In the genomic region with DNA sequence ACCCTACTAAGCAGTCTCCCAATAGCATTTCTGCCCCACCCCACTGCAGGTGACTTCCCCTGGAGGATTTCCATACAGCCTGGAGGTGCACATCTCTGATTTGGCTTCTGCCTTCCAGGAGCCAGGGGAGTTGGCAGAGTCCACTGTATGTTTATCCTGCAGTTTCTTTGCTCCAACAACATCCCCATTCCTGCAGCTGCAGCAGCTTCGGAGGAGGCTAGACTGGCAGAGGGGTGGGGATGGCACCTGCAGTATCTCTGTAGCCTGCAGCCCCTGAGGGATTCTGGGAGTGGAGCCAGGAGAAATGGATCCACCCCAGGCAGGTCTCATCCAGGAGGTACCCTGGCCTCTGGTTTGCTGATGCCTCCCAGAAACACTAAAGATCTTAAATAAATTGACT, we compare ENCODE assay signal across 18 mouse cellular contexts. TPM values are rescaled to one million over a fixed set of nuclear protein-coding genes. Genes with fewer than 3 reads are reported as not detected.
A peak's percentile ranks its signal among the peaks of the same experiment; 100 is the strongest.
DNase-seq lines count a peak whose midpoint lies in the region; ATAC-seq and TF ChIP-seq lines count a peak whose summit lies in the region.
"Had no signal": no experiment of that assay in that cellular context is flagged by ENCODE, and none has a peak within 500 bp of the region (broad histone marks: within the 10 kb centered on the region; RNA-seq: fewer than 3 reads in every experiment).

No protein-coding gene starts in this region.

- H3K4me3 ChIP-seq in hindbrain, embryonic 13.5 days, result no peak overlapping the region
- H3K4me3 ChIP-seq in hindbrain, embryonic 10.5 days, result no peak overlapping the region
- H3K4me3 ChIP-seq in heart, adult 2 months, result no peak overlapping the region
- H3K4me3 ChIP-seq in intestine, embryonic 16.5 days (ENCODE audit: low read length), result no peak overlapping the region
- H3K4me3 ChIP-seq: erythroblast, embryonic 14.5 days; gastrocnemius, adult 2 months; heart, embryonic 10.5 days; kidney, embryonic 15.5 days; liver, embryonic 13.5 days; stomach, embryonic 15.5 days had no signal

- H3K9me3 ChIP-seq in hindbrain, embryonic 13.5 days, result no peaks in the 10 kb centered on the region
- H3K9me3 ChIP-seq in hindbrain, embryonic 10.5 days, result no peaks in the 10 kb centered on the region
- H3K9me3 ChIP-seq in intestine, embryonic 16.5 days (ENCODE audit: control insufficient read depth, low read length), result no peaks in the 10 kb centered on the region
- H3K9me3 ChIP-seq: heart, embryonic 10.5 days; kidney, embryonic 15.5 days; liver, embryonic 13.5 days; stomach, embryonic 15.5 days had no signal

- no peaks in the 10 kb centered on the region for H3K79me2 ChIP-seq in heart, adult 2 months (replicated peaks; ENCODE audit: control insufficient read depth, insufficient read depth, low read length)

- H3K4me1 ChIP-seq in hindbrain, embryonic 13.5 days (replicated peaks), result peaks cover 21% of the 10 kb centered on the region
- H3K4me1 ChIP-seq in hindbrain, embryonic 10.5 days (replicated peaks), result peaks cover 27% of the 10 kb centered on the region
- no peaks in the 10 kb centered on the region for H3K4me1 ChIP-seq in heart, adult 2 months (ENCODE audit: control insufficient read depth, insufficient read depth, low read length)
- no peaks in the 10 kb centered on the region for H3K4me1 ChIP-seq in intestine, embryonic 16.5 days (ENCODE audit: control insufficient read depth, insufficient read depth, low read length)
- H3K4me1 ChIP-seq: liver, embryonic 13.5 days had no signal

- TF ChIP-seq POLR2A in heart, adult 2 months (IDR thresholded peaks at IDR 0.05; ENCODE audit: insufficient read depth, low read depth, low read length), result no peak

- peaks cover 21% of the 10 kb centered on the region for H3K27me3 ChIP-seq in hindbrain, embryonic 13.5 days
- H3K27me3 ChIP-seq in hindbrain, embryonic 10.5 days (ENCODE audit: insufficient read depth, poor library complexity, severe bottlenecking), result peaks cover 43% of the 10 kb centered on the region
- H3K27me3 ChIP-seq in heart, adult 2 months (ENCODE audit: control insufficient read depth, insufficient read depth, low read length), result peaks cover 2% of the 10 kb centered on the region; the same call in 1 of the 2 replicates
- peaks cover 12% of the 10 kb centered on the region; the same call in 1 of the 2 replicates for H3K27me3 ChIP-seq in intestine, embryonic 16.5 days (replicated peaks; ENCODE audit: control insufficient read depth, insufficient read depth, low read length)

- WGBS in hindbrain, embryonic 13.5 days, result 63% methylated on average over 1 of the region's 1 CpGs
- 50% methylated on average over 1 of the region's 1 CpGs for WGBS in hindbrain, embryonic 10.5 days
- WGBS in heart, adult 2 months, result 52% methylated on average over 1 of the region's 1 CpGs
- WGBS in intestine, embryonic 16.5 days, result 46% methylated on average over 1 of the region's 1 CpGs

- no peak overlapping the region for H3K27ac ChIP-seq in hindbrain, embryonic 13.5 days
- H3K27ac ChIP-seq in hindbrain, embryonic 10.5 days, result no peak overlapping the region
- H3K27ac ChIP-seq in heart, adult 2 months, result no peak overlapping the region
- H3K27ac ChIP-seq in intestine, embryonic 16.5 days (ENCODE audit: low read length), result no peak overlapping the region
- H3K27ac ChIP-seq: gastrocnemius, adult 2 months; heart, embryonic 10.5 days; kidney, embryonic 15.5 days; liver, embryonic 13.5 days; stomach, embryonic 15.5 days had no signal

- no peaks in the 10 kb centered on the region for H3K36me3 ChIP-seq in hindbrain, embryonic 13.5 days
- H3K36me3 ChIP-seq in hindbrain, embryonic 10.5 days, result no peaks in the 10 kb centered on the region
- H3K36me3 ChIP-seq in heart, adult 2 months (ENCODE audit: control insufficient read depth, insufficient read depth, low read length), result no peaks in the 10 kb centered on the region
- no peaks in the 10 kb centered on the region for H3K36me3 ChIP-seq in intestine, embryonic 16.5 days (ENCODE audit: control insufficient read depth, insufficient read depth, low read length)
- H3K36me3 ChIP-seq: heart, embryonic 10.5 days; kidney, embryonic 15.5 days; liver, embryonic 13.5 days; stomach, embryonic 15.5 days had no signal

- peak overlapping the region; percentile 29; the same call in 1 of the 2 replicates for H3K9ac ChIP-seq in hindbrain, embryonic 13.5 days
- H3K9ac ChIP-seq in heart, adult 2 months (ENCODE audit: low read depth, low read length), result no peak overlapping the region
- H3K9ac ChIP-seq in intestine, embryonic 16.5 days (ENCODE audit: low read depth, low read length), result no peak overlapping the region
- H3K9ac ChIP-seq: kidney, embryonic 15.5 days; liver, embryonic 13.5 days; stomach, embryonic 15.5 days had no signal

- no peak for ATAC-seq in hindbrain, embryonic 13.5 days (ENCODE audit: low FRiP score)
- no peak for ATAC-seq in intestine, embryonic 16.5 days

- no peak for DNase-seq in hindbrain, embryonic 10.5 days (ENCODE audit: low spot score)
- DNase-seq in right cerebral cortex, postnatal 10 days (ENCODE audit: low spot score in 2 of 2), result peak; percentile 42 to 54
- no peak for DNase-seq in right cerebral cortex, postnatal 14 days
- DNase-seq in left cerebral cortex, postnatal 10 days (ENCODE audit: extremely low spot score in 1 of 2, low spot score in 2 of 2), result peak; percentile 13 to 33
- DNase-seq in telencephalon, adult 2 months (ENCODE audit: low read depth, low spot score), result peak; percentile 24
- no peak for DNase-seq in heart, adult 2 months
- DNase-seq: gastrocnemius, adult 2 months; liver, embryonic 13.5 days; lung, postnatal 10 days had no signal

- TF ChIP-seq CTCF in heart, adult 2 months (IDR thresholded peaks at IDR 0.05), result no peak

- TF ChIP-seq EP300 in heart, adult 2 months (IDR thresholded peaks at IDR 0.05; ENCODE audit: insufficient read depth, low read depth, low read length), result no peak

- intact Hi-C loops in left cerebral cortex, postnatal 10 days (cut with DNase I), result no loop called here
- intact Hi-C loops in heart, adult 2 months (cut with DNase I), result no loop called here

- H3K4me2 ChIP-seq in hindbrain, embryonic 13.5 days, result peak overlapping the region; percentile 30; the same call in 1 of the 2 replicates
- no peak overlapping the region for H3K4me2 ChIP-seq in intestine, embryonic 16.5 days (ENCODE audit: low read depth, low read length)
- H3K4me2 ChIP-seq: kidney, embryonic 15.5 days; liver, embryonic 13.5 days; stomach, embryonic 15.5 days had no signal

RNA-seq across cellular contexts. Expression of a gene that starts 2.7 kb away (rescaled TPM):
- polyA plus RNA-seq in hindbrain, embryonic 13.5 days (2015; fragmentation: Nextera tagmentation; extraction: Ambion mirVana), result 23.6 and 28.5 TPM in 2 replicates
- polyA plus RNA-seq in hindbrain, embryonic 10.5 days (2016; fragmentation: Nextera tagmentation; extraction: Ambion mirVana), result 0.51 and 1.3 TPM in 2 replicates
- total RNA-seq in left cerebral cortex, postnatal 10 days (2021), result 100 to 1,000 TPM; 511 to 517 TPM
- total RNA-seq in heart, adult 2 months (2021), result under 1 TPM; 0.57 TPM
- 0.23 and 0.41 TPM in 2 replicates for polyA plus RNA-seq in heart, adult 2 months (2012; rRNA removed)
- polyA plus RNA-seq in intestine, embryonic 16.5 days (2015; fragmentation: Nextera tagmentation; extraction: Ambion mirVana), result 0.50 and 0.61 TPM in 2 replicates
- total RNA-seq: gastrocnemius, adult 2 months; hematopoietic stem cell, adult 5-6 weeks; MEL; neutrophil, adult 5-6 weeks had no signal
- polyA plus RNA-seq: erythroblast, embryonic 14.5 days had no signal

RNA-seq across cellular contexts. Expression of a gene that starts 22.2 kb away (rescaled TPM):
- polyA plus RNA-seq in hindbrain, embryonic 13.5 days (2015; fragmentation: Nextera tagmentation; extraction: Ambion mirVana), result 0.27 and 0.47 TPM in 2 replicates
- 0.22 and 0.36 TPM in 2 replicates for polyA plus RNA-seq in hindbrain, embryonic 10.5 days (2016; fragmentation: Nextera tagmentation; extraction: Ambion mirVana)
- total RNA-seq in left cerebral cortex, postnatal 10 days (2021), result 1 to 10 TPM; 2.5 to 3.3 TPM
- total RNA-seq in heart, adult 2 months (2021), result not detected
- polyA plus RNA-seq in heart, adult 2 months (2012; rRNA removed), result not detected in 2 replicates
- 0.06 and 0.13 TPM in 2 replicates for polyA plus RNA-seq in intestine, embryonic 16.5 days (2015; fragmentation: Nextera tagmentation; extraction: Ambion mirVana)
- total RNA-seq: hematopoietic stem cell, adult 5-6 weeks; MEL had no signal
- polyA plus RNA-seq: erythroblast, embryonic 14.5 days; liver, embryonic 13.5 days had no signal

Comparison
In these comparisons a context has a peak if more than half of its experiments do, and no peak if none do; other contexts are left out.
1. DNase-seq: peak in right cerebral cortex, postnatal 10 days (2 of 2), left cerebral cortex, postnatal 10 days (2 of 2) and telencephalon, adult 2 months (single experiment); none in hindbrain, embryonic 10.5 days (single experiment), right cerebral cortex, postnatal 14 days (single experiment) and heart, adult 2 months (0 of 2).
2. RNA of a gene that starts 2.7 kb away (polyA plus RNA-seq): 23.6 to 28.5 TPM in hindbrain, embryonic 13.5 days; 0.51 to 1.3 TPM in hindbrain, embryonic 10.5 days, 0.50 to 0.61 TPM in intestine, embryonic 16.5 days and 0.23 to 0.41 TPM in heart, adult 2 months; every median in the first group is over 10 times any median in the second.